Mouse (Mus musculus): ENCODE measurements around the gene Dnajb5. TPM values are rescaled to one million over a fixed set of nuclear protein-coding genes. Genes with fewer than 3 reads are reported as not detected.
"Not testable (repeated sequence)": the region's sequence is repeated elsewhere in the genome, so short reads cannot be mapped to it uniquely, and the experiment has no call there.

Gene Dnajb5
- total RNA-seq, 2 experiments from 2014 or later = 191 to 213 TPM

GRCm38 (mm10) chr4:42961592-42961991 lies 12.0 kb downstream of the Dnajb5 start:
- intact Hi-C loops (cut with DNase I) = no loop called here
- peak; percentile 35 to 51 for DNase-seq

GRCm38 (mm10) chr4:42963480-42963879 lies 13.9 kb downstream of the Dnajb5 start:
- no peak for DNase-seq
- intact Hi-C loops (cut with DNase I) = no loop called here

GRCm38 (mm10) chr4:42965039-42965719 lies 15.6 kb downstream of the Dnajb5 start:
- no peak for DNase-seq
- intact Hi-C loops (cut with DNase I) = loop anchor here (1.0 kb wide), 1 partner anchor 87 kb away; no protein-coding TSS in a partner anchor

GRCm38 (mm10) chr4:42969304-42969703 lies 19.7 kb downstream of the Dnajb5 start, which contains the start of gene 1700022I11Rik:
Gene 1700022I11Rik, plus strand, starts transcription at chr4:42969604.
- no peak for DNase-seq
- intact Hi-C loops (cut with DNase I) = no loop called here

- intact Hi-C loops (cut with DNase I) = no loop called here
- no peak for DNase-seq
Measured at GRCm38 (mm10) chr4:42972952-42973351, 23.3 kb downstream of the Dnajb5 start.

- intact Hi-C loops (cut with DNase I) = no loop called here
- no peak for DNase-seq
Measured at GRCm38 (mm10) chr4:42973868-42974267, 24.3 kb downstream of the Dnajb5 start.

- intact Hi-C loops (cut with DNase I) = no loop called here
- DNase-seq = no peak
Measured at GRCm38 (mm10) chr4:42978062-42978461, 28.4 kb downstream of the Dnajb5 start.

GRCm38 (mm10) chr4:42980467-42980866 lies 30.9 kb downstream of the Dnajb5 start:
- DNase-seq; intact Hi-C loops (cut with DNase I): not testable (repeated sequence)

GRCm38 (mm10) chr4:42988296-42988695 lies 38.7 kb downstream of the Dnajb5 start:
- no peak for DNase-seq
- intact Hi-C loops (cut with DNase I) = no loop called here

- DNase-seq = no peak
- intact Hi-C loops (cut with DNase I) = no loop called here
Measured at GRCm38 (mm10) chr4:42998022-42998421, 48.4 kb downstream of the Dnajb5 start.

GRCm38 (mm10) chr4:42999451-43000140 lies 50.0 kb downstream of the Dnajb5 start:
- intact Hi-C loops (cut with DNase I) = no loop called here

GRCm38 (mm10) chr4:43000141-43000986 lies 50.8 kb downstream of the Dnajb5 start, which contains the start of gene Vcp:
Gene Vcp, minus strand, starts transcription at chr4:43000507.
- DNase-seq = peak; percentile 97 to 99
- intact Hi-C loops (cut with DNase I) = not testable (repeated sequence)

More at GRCm38 (mm10) chr4:42999451-43000140, 50.0 kb downstream of the Dnajb5 start:
- DNase-seq = peak; percentile 59 to 69

- DNase-seq = no peak
- intact Hi-C loops (cut with DNase I) = no loop called here
Measured at GRCm38 (mm10) chr4:43001272-43001671, 51.7 kb downstream of the Dnajb5 start.

GRCm38 (mm10) chr4:43002756-43003439 lies 53.3 kb downstream of the Dnajb5 start:
- intact Hi-C loops (cut with DNase I) = no loop called here
- no peak for DNase-seq

- no peak for DNase-seq
- intact Hi-C loops (cut with DNase I) = no loop called here
Measured at GRCm38 (mm10) chr4:43004951-43005350, 55.3 kb downstream of the Dnajb5 start.

GRCm38 (mm10) chr4:43005765-43006164 lies 56.2 kb downstream of the Dnajb5 start:
- no peak for DNase-seq

More at GRCm38 (mm10) chr4:43005765-43006164, 56.2 kb downstream of the Dnajb5 start:
- intact Hi-C loops (cut with DNase I) = no loop called here

Measured in gastrocnemius, postnatal 36 days (tissue).